Mouse (Mus musculus) neural tube, embryonic 15.5 days (tissue): ENCODE measurements around the gene Auts2. TPM values are rescaled to one million over a fixed set of nuclear protein-coding genes. Genes with fewer than 3 reads are reported as not detected.
A peak's percentile ranks its signal among the peaks of the same experiment; 100 is the strongest.

Experiments
- ATAC-seq: fragments of 200-750 bp; cut with Nextera tagmentation; 2 replicates; pipeline ENCODE4 v1.8.0; 2017; ENCODE audit warnings: mild to moderate bottlenecking, moderate TSS enrichment, moderate library complexity; ENCODE audit not compliant: low FRiP score
- H3K27ac ChIP-seq: fragments of 300-500 bp; sonication (generic); replicated peaks from 2 replicates; pipeline ENCODE4 v1.5.1; 2015; ENCODE audit warnings: mild to moderate bottlenecking, inconsistent platforms
- H3K27me3 ChIP-seq: fragments of 300-500 bp; sonication (generic); replicated peaks from 2 replicates; pipeline ENCODE4 v1.6.1; 2015; ENCODE audit warnings: inconsistent platforms
- H3K36me3 ChIP-seq: fragments of 300-500 bp; sonication (generic); 2 replicates; pipeline ENCODE4 v1.6.1; 2015; ENCODE audit warnings: inconsistent platforms
- H3K4me1 ChIP-seq: fragments of 300-500 bp; sonication (generic); 2 replicates; pipeline ENCODE4 v1.6.1; 2015; ENCODE audit warnings: inconsistent platforms
- H3K4me2 ChIP-seq: fragments of 300-500 bp; sonication (generic); 2 replicates; pipeline ENCODE4 v1.6.1; 2015; ENCODE audit warnings: inconsistent platforms, mild to moderate bottlenecking, moderate library complexity
- H3K4me3 ChIP-seq: fragments of 300-500 bp; sonication (generic); replicated peaks from 2 replicates; pipeline ENCODE4 v1.5.1; 2015; ENCODE audit warnings: mild to moderate bottlenecking, inconsistent platforms
- H3K9ac ChIP-seq: fragments of 300-500 bp; sonication (generic); replicated peaks from 2 replicates; pipeline ENCODE4 v1.6.1; 2015; ENCODE audit warnings: mild to moderate bottlenecking, inconsistent platforms
- H3K9me3 ChIP-seq: fragments of 300-500 bp; sonication (generic); replicated peaks from 2 replicates; pipeline ENCODE4 v1.6.1; 2016; ENCODE audit warnings: inconsistent platforms
- WGBS: fragments of 180-500 bp; shearing (Covaris S2); methylation state at CpG from one replicate; pipeline ENCODE4 v1.1.7; 2015; ENCODE audit warnings: mixed read lengths; 5-methylcytosine and 5-hydroxymethylcytosine counted together
- polyA plus RNA-seq: library from polyadenylated mRNA; unstranded; fragments of >200 nt; fragmentation: Nextera tagmentation; extraction: Ambion mirVana; gene quantifications from 2 replicates; pipeline ENCODE4 v1.2.1, GENCODE M21; 2015

The Auts2 gene
- polyA plus RNA-seq, 1 experiment from 2014 or later, result 52.5 TPM

GRCm38 (mm10) chr5:132299716-132300115 lies 243.4 kb downstream of the Auts2 start:
- ATAC-seq, result no peak
- H3K27ac ChIP-seq, result no peak overlapping the region
- 86% methylated on average over 4 of the region's 4 CpGs for WGBS

DNA sequence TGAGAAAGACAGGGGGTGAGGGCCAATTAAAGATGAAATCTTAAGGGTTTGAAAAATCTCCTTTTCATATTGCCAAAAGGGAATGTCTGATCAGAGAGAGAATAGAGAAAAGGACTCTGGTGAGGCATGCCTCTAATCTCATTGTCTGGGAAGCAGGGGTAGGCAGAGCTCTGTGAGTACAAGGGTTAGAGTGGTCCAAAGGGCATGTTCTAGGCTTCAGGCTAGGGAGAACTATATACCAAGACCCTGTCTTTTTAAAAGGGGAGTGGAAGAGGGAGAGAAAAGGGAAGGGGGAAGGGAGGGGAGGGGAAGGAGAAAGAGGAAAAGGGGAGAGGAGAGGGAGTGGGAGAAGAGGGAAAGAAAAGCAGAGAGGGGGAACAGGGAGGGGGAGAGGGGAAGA lies 244.1 kb downstream of the Auts2 start:
- no peak overlapping the region for H3K27ac ChIP-seq
- no peak overlapping the region for H3K4me3 ChIP-seq
- no peaks in the 10 kb centered on the region for H3K36me3 ChIP-seq
- H3K27me3 ChIP-seq, result no peaks in the 10 kb centered on the region
- no peak for ATAC-seq
- no peak overlapping the region for H3K9ac ChIP-seq
- no peak overlapping the region for H3K4me2 ChIP-seq
- H3K4me1 ChIP-seq, result peaks cover 18% of the 10 kb centered on the region
- H3K9me3 ChIP-seq, result no peaks in the 10 kb centered on the region

More at GRCm38 (mm10) chr5:132299716-132300115, 243.4 kb downstream of the Auts2 start:
- Histone ChIP-seq H3K9me3 (no peaks in the 10 kb centered on the region), H3K4me3 (no peak overlapping the region), H3K9ac (no peak overlapping the region), H3K4me2 (no peak overlapping the region), H3K27me3 (no peaks in the 10 kb centered on the region), H3K36me3 (no peaks in the 10 kb centered on the region), H3K4me1 (peaks cover 19% of the 10 kb centered on the region)

DNA sequence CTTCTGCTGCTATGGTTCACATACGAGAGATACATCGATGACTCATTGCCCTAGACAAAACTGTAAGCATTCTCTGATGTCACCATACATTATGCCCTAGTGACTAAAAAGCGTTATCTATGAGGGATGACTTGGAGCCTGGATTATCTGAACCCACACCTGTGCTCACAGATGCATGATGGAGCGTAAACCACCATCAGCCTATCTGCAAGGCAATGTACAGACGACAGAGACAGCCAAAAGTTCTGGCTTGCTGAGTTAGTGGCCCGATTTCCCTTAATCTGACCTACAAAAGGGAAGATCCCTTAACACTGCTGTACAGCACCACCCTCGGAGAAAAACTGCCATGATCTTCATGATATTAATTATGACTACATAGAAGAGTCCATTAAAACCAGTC lies 245.8 kb downstream of the Auts2 start:
- no peak for ATAC-seq

DNA sequence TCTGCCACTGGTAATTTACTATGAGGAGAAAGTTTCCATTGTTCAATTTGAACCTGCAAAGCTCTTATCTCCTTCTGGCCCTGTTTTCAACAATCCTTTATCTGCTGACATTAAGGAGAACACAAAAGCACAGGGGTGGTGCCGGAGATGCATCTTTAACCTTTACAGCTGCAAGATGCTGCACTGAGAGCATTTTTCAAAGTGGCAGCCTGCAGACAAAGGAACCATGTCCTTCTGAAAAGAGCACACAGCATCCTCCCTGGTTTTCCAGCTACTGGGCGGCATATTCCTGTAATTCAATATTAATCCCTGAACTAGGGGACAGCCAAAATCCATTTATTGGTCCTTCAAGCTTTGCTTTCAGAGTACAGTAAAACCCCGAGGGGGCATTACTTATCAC lies 248.7 kb downstream of the Auts2 start:
- WGBS, result 25% methylated on average over 3 of the region's 3 CpGs
- Histone ChIP-seq H3K4me1 (peaks cover 39% of the 10 kb centered on the region), H3K9ac (no peak overlapping the region)

More for the DNA sequence above, 245.8 kb downstream of the Auts2 start:
- H3K4me1 ChIP-seq, result peaks cover 19% of the 10 kb centered on the region
- H3K9ac ChIP-seq, result no peak overlapping the region
- no peaks in the 10 kb centered on the region for H3K36me3 ChIP-seq
- H3K9me3 ChIP-seq, result no peaks in the 10 kb centered on the region
- no peak overlapping the region for H3K27ac ChIP-seq
- no peaks in the 10 kb centered on the region for H3K27me3 ChIP-seq
- H3K4me2 ChIP-seq, result no peak overlapping the region
- 86% methylated on average over 7 of the region's 7 CpGs for WGBS
- no peak overlapping the region for H3K4me3 ChIP-seq

DNA sequence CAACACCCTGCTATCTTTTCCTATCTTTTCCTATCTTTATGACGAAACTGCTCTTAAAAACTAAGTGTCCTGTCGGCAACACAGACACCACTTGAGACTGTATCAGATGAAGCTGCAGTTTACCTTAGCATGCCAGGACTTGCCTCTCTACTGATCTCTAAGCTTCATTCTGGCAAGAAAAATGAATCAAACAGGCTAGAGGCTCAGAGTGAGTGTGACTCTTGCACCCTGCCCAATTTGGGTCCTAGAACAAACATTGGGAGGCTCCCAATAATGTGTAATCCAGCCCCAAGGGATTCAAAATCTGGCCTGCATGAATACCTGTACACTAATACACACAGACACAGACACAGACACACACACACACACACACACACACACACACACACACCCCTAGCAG lies 250.2 kb downstream of the Auts2 start:
- 71% methylated on average over 2 of the region's 2 CpGs for WGBS
- Histone ChIP-seq H3K27me3 (no peaks in the 10 kb centered on the region), H3K4me1 (peaks cover 39% of the 10 kb centered on the region), H3K27ac (no peak overlapping the region), H3K9ac (no peak overlapping the region), H3K4me3 (no peak overlapping the region), H3K4me2 (no peak overlapping the region), H3K36me3 (no peaks in the 10 kb centered on the region), H3K9me3 (no peaks in the 10 kb centered on the region)
- ATAC-seq, result no peak

More for the DNA sequence above, 248.7 kb downstream of the Auts2 start:
- H3K4me2 ChIP-seq, result no peak overlapping the region
- no peak overlapping the region for H3K27ac ChIP-seq
- H3K27me3 ChIP-seq, result no peaks in the 10 kb centered on the region
- no peaks in the 10 kb centered on the region for H3K36me3 ChIP-seq
- no peak for ATAC-seq
- no peak overlapping the region for H3K4me3 ChIP-seq
- no peaks in the 10 kb centered on the region for H3K9me3 ChIP-seq

DNA sequence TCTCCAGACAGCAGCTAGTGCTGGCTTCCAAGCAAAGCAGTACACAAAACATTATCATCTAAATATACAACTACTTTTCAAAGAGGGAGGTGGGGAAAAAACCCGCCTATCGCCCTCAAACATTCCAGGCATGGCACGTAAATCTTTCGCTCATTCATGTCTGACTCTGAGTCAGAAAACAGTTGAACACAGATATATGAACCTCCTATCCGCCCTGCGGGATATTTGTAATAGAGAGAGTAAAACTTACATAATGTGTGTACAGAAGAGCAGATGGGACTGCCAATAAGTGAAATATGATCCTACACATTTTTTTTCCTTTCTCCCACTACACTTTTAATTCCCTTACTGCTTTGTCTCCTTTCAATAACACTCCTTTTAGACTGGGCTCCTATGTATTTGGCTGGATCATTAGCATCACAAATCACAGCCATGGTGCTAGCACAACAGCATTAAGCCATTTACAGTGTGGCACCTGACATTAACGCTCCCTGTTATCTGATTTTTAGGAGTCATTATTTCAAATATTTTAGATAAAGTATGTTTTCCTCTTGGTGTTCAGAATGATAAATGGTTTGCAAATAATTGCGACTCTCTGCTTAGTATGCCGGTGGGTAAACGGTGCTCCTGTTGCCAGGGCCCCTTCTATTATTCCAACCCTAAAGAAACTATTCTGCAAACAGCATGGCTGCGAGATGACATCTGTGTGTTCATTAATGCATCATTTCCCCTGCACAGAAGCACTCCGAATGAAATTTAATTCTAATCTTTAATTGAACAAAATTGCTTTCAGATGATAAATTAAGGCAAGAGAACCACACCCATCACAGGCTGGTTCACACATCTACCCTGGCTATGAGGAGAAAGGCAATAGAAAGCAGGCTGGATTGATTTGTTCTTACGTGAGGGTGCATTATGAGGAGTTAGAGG lies 252.3 kb downstream of the Auts2 start:
- 0 out of 2 replicates have a peak overlapping the region, but pooled peaks have one; percentile 1 for H3K4me2 ChIP-seq
- H3K27me3 ChIP-seq, result no peaks in the 10 kb centered on the region
- 11% methylated on average over 13 of the region's 13 CpGs for WGBS
- ATAC-seq, result no peak
- no peak overlapping the region for H3K4me3 ChIP-seq
- no peak overlapping the region for H3K27ac ChIP-seq
- H3K36me3 ChIP-seq, result no peaks in the 10 kb centered on the region
- H3K4me1 ChIP-seq, result peaks cover 39% of the 10 kb centered on the region
- no peaks in the 10 kb centered on the region for H3K9me3 ChIP-seq
- H3K9ac ChIP-seq, result no peak overlapping the region

GRCm38 (mm10) chr5:132283741-132284140 lies 259.4 kb downstream of the Auts2 start:
- Histone ChIP-seq H3K36me3 (no peaks in the 10 kb centered on the region), H3K4me2 (no peak overlapping the region), H3K27me3 (no peaks in the 10 kb centered on the region), H3K4me1 (peaks cover 13% of the 10 kb centered on the region), H3K9me3 (no peaks in the 10 kb centered on the region), H3K9ac (no peak overlapping the region), H3K4me3 (no peak overlapping the region), H3K27ac (no peak overlapping the region)
- 75% methylated on average over 3 of the region's 3 CpGs for WGBS
- ATAC-seq, result no peak

- Histone ChIP-seq H3K4me3 (no peak overlapping the region), H3K4me1 (peaks cover 27% of the 10 kb centered on the region), H3K9ac (no peak overlapping the region), H3K27me3 (no peaks in the 10 kb centered on the region), H3K36me3 (no peaks in the 10 kb centered on the region), H3K9me3 (no peaks in the 10 kb centered on the region), H3K27ac (no peak overlapping the region), H3K4me2 (peak overlapping the region; percentile 23)
- 34% methylated on average over 15 of the region's 15 CpGs for WGBS
- peak; percentile 65 for ATAC-seq
These were observed 268.8 kb downstream of the Auts2 start for GRCm38 (mm10) chr5:132274098-132274898.

DNA sequence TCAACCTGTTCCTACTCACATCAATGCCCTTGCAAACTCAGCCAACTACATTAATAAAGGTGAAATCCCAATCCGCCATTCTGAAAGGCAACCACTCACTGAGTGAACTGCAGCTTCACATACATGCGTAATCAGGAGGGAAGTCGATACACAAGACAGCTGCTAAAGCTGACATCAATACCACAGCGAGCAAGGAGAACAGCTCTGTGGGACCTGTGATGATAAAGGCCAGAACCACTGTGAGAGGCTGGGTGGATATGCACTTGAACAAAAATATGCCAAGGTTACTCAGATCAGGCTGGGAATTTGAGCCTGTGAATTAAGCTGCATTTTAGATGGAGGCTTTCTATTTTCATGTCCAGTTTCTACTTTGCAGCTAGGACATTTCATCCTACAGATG lies 271.0 kb downstream of the Auts2 start:
- ATAC-seq, result no peak
- H3K4me3 ChIP-seq, result no peak overlapping the region
- H3K9me3 ChIP-seq, result no peaks in the 10 kb centered on the region
- no peak overlapping the region for H3K4me2 ChIP-seq
- 75% methylated on average over 4 of the region's 4 CpGs for WGBS
- no peak overlapping the region for H3K9ac ChIP-seq
- H3K4me1 ChIP-seq, result peaks cover 27% of the 10 kb centered on the region
- no peaks in the 10 kb centered on the region for H3K36me3 ChIP-seq
- H3K27me3 ChIP-seq, result no peaks in the 10 kb centered on the region
- H3K27ac ChIP-seq, result no peak overlapping the region

DNA sequence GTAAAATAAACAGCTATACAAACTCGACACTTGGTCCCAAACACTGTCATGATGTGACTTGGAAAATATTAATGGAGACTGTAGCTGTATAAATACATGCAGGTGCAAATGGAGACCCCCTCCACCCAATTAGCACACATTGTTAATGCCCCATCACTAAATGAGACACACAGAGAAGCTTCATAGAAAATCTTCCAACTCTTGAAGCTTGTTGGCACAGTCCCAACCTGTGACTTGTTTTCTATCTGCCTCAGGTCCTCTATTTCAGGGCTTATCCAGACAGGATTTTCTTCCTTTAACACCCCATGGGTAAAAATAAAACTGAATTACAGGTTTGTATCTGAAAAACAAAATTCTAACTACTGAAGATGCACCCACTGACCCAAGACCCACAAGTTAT lies 272.2 kb downstream of the Auts2 start:
- no peak overlapping the region for H3K9ac ChIP-seq
- H3K9me3 ChIP-seq, result no peaks in the 10 kb centered on the region
- no peak overlapping the region for H3K4me2 ChIP-seq
- H3K27ac ChIP-seq, result no peak overlapping the region
- ATAC-seq, result no peak
- H3K4me3 ChIP-seq, result no peak overlapping the region
- WGBS, result 75% methylated on average over 1 of the region's 1 CpGs
- H3K4me1 ChIP-seq, result peaks cover 27% of the 10 kb centered on the region
- H3K27me3 ChIP-seq, result no peaks in the 10 kb centered on the region
- H3K36me3 ChIP-seq, result no peaks in the 10 kb centered on the region

GRCm38 (mm10) chr5:132270074-132270473 lies 273.1 kb downstream of the Auts2 start:
- Histone ChIP-seq H3K27me3 (no peaks in the 10 kb centered on the region), H3K9ac (no peak overlapping the region), H3K4me1 (peaks cover 30% of the 10 kb centered on the region), H3K4me2 (no peak overlapping the region), H3K27ac (no peak overlapping the region), H3K9me3 (no peaks in the 10 kb centered on the region), H3K36me3 (no peaks in the 10 kb centered on the region), H3K4me3 (no peak overlapping the region)
- WGBS, result 88% methylated on average over 3 of the region's 3 CpGs
- ATAC-seq, result no peak
